Mouse (Mus musculus) limb, embryonic 12.5 days (tissue): ENCODE data around the gene Olfr785. TPM values are rescaled to one million over a fixed set of nuclear protein-coding genes. Genes with fewer than 3 reads are reported as not detected.
"Not testable (repeated sequence)": the region's sequence is repeated elsewhere in the genome, so short reads cannot be mapped to it uniquely, and the experiment has no call there.

Experiments
- ATAC-seq: fragments of 200-750 bp; cut with Nextera tagmentation; 2 replicates; pipeline ENCODE4 v1.8.0; 2017; ENCODE audit warnings: low read depth, moderate TSS enrichment; ENCODE audit not compliant: insufficient number of reproducible peaks, insufficient read depth, low FRiP score, low TSS enrichment
- H3K27ac ChIP-seq: fragments of 300-500 bp; sonication (generic); 2 replicates; pipeline ENCODE4 v1.5.1; 2016; ENCODE audit warnings: mild to moderate bottlenecking, moderate library complexity
- H3K27me3 ChIP-seq: fragments of 300-500 bp; sonication (generic); 2 replicates; pipeline ENCODE4 v1.6.1; 2016; ENCODE audit warnings: mild to moderate bottlenecking, moderate library complexity
- H3K36me3 ChIP-seq: fragments of 300-500 bp; sonication (generic); 2 replicates; pipeline ENCODE4 v1.6.1; 2016; ENCODE audit warnings: mild to moderate bottlenecking, moderate library complexity
- H3K4me1 ChIP-seq: fragments of 300-500 bp; sonication (generic); replicated peaks from 2 replicates; pipeline ENCODE4 v1.6.1; 2016
- H3K4me2 ChIP-seq: fragments of 300-500 bp; sonication (generic); 2 replicates; pipeline ENCODE4 v1.6.1; 2016; ENCODE audit warnings: mild to moderate bottlenecking, moderate library complexity
- H3K4me3 ChIP-seq: fragments of 300-500 bp; sonication (generic); replicated peaks from 2 replicates; pipeline ENCODE4 v1.5.1; 2016; ENCODE audit warnings: mild to moderate bottlenecking
- H3K9ac ChIP-seq: fragments of 300-500 bp; sonication (generic); replicated peaks from 2 replicates; pipeline ENCODE4 v1.6.1; 2016; ENCODE audit warnings: mild to moderate bottlenecking, moderate library complexity
- H3K9me3 ChIP-seq: fragments of 300-500 bp; sonication (generic); 2 replicates; pipeline ENCODE4 v1.6.1; 2016; ENCODE audit warnings: mild to moderate bottlenecking, moderate library complexity
- WGBS: fragments of 180-500 bp; shearing (Covaris S2); methylation state at CpG from one replicate; pipeline ENCODE4 v1.1.7; 2016; 5-methylcytosine and 5-hydroxymethylcytosine counted together
- polyA plus RNA-seq: library from polyadenylated mRNA; unstranded; fragments of >200 nt; fragmentation: Nextera tagmentation; extraction: Ambion mirVana; gene quantifications from 2 replicates; pipeline ENCODE4 v1.2.1, GENCODE M21; 2016

Gene Olfr785
- not detected in 2 replicates for polyA plus RNA-seq

GRCm38 (mm10) chr10:129405126-129405525, at the start of gene Olfr785:
TSS of gene Olfr785 (plus strand) at chr10:129405426.
- Histone ChIP-seq H3K36me3 (no peaks in the 10 kb centered on the region), H3K27me3 (no peaks in the 10 kb centered on the region), H3K9me3 (no peaks in the 10 kb centered on the region), H3K4me2 (no peak within 1 kb of the TSS), H3K27ac (no peak within 1 kb of the TSS), H3K4me1 (no peaks in the 10 kb centered on the region), H3K4me3 (no peak within 1 kb of the TSS), H3K9ac (no peak within 1 kb of the TSS)
- WGBS, result 67% methylated on average over 2 of the region's 2 CpGs
- no peak for ATAC-seq

- H3K27me3 ChIP-seq, H3K4me1 ChIP-seq, H3K27ac ChIP-seq, ATAC-seq, H3K9me3 ChIP-seq, H3K9ac ChIP-seq, H3K4me3 ChIP-seq, H3K36me3 ChIP-seq, H3K4me2 ChIP-seq: not testable (repeated sequence)
- 89% methylated on average over 4 of the region's 4 CpGs for WGBS
These were observed 48.7 kb upstream of the Olfr785 start for GRCm38 (mm10) chr10:129356496-129356895.

DNA sequence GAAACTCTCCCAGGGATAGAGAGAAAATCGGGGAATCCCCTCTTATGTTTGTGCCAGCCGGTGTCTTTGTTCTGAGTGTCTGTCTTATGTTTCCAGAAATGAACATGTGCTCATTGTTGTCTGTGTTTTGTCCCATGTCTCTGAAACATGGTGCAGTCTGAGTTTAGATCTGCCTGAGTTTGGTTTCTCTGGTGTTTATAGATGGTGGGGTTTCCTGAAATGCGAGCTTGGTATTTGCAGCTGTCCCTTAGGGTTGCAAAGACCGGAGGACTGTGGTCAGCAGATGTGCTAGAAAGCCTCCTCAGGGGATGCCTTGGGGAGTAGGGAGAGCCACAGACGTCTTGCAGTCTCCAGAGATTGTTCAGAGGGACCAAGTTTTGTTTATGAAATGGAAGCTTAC, 47.9 kb upstream of the Olfr785 start:
- WGBS, result 70% methylated on average over 5 of the region's 5 CpGs
- H3K4me1 ChIP-seq, result no peaks in the 10 kb centered on the region
- H3K9ac ChIP-seq, result no peak overlapping the region
- no peak overlapping the region for H3K4me3 ChIP-seq
- H3K27me3 ChIP-seq, result no peaks in the 10 kb centered on the region
- no peak overlapping the region for H3K27ac ChIP-seq
- H3K36me3 ChIP-seq, result no peaks in the 10 kb centered on the region
- no peaks in the 10 kb centered on the region for H3K9me3 ChIP-seq
- H3K4me2 ChIP-seq, result no peak overlapping the region
- no peak for ATAC-seq

DNA sequence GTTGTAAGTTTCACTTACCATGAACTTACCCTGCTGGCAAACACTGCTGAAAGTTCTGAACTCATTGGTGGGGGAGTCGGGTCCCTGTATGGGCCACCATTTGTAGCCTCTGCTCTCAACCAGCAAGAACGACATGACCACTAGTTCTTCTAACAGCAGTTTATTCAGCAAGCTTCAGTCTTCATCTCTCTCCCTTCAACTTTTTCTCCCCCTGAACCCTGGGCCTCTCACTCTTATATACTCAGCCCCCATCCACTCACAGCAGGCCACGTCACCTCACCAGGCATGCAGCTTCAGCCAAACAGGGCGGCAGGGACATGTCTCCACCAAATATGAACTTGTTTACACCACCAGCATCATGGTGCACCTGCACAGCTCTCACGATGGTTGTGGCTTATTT, 31.2 kb upstream of the Olfr785 start:
- WGBS, result 88% methylated on average over 5 of the region's 5 CpGs

DNA sequence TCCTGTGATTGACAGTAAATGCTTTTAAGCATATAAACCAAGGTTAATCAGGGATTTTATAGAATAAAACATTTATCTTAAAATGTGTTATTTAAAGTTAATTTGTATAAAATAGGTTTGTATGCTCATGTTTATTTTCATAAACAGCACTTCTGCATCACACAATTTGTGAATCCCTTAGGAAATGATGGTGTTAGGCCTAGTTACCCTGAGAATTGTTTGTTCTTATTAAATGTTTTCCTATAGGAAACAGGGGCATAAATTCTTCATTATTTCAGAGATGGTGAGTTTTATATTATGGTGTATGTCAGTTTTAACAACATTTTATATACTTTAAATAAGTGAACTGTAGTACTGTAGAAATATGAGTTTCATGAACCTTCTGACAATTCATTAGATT, 21.4 kb upstream of the Olfr785 start, which contains the start of gene Olfr784:
Olfr784 (plus strand) TSS at position 301 of the 400 bp plus-strand sequence.
- Histone ChIP-seq H3K9me3 (no peaks in the 10 kb centered on the region), H3K27me3 (no peaks in the 10 kb centered on the region), H3K27ac (no peak within 1 kb of the TSS), H3K4me3 (no peak within 1 kb of the TSS), H3K4me1 (no peaks in the 10 kb centered on the region), H3K36me3 (no peaks in the 10 kb centered on the region), H3K9ac (no peak within 1 kb of the TSS), H3K4me2 (no peak within 1 kb of the TSS)
- ATAC-seq, result no peak

More for the DNA sequence above, 31.2 kb upstream of the Olfr785 start:
- not testable (repeated sequence) for H3K4me1 ChIP-seq, H3K4me3 ChIP-seq, H3K4me2 ChIP-seq, H3K27ac ChIP-seq, H3K36me3 ChIP-seq, H3K9ac ChIP-seq, H3K9me3 ChIP-seq, ATAC-seq, H3K27me3 ChIP-seq

- ATAC-seq, result no peak
- Histone ChIP-seq H3K9me3 (no peaks in the 10 kb centered on the region), H3K4me3 (no peak overlapping the region), H3K27me3 (no peaks in the 10 kb centered on the region), H3K36me3 (no peaks in the 10 kb centered on the region), H3K9ac (no peak overlapping the region), H3K27ac (no peak overlapping the region), H3K4me2 (no peak overlapping the region), H3K4me1 (no peaks in the 10 kb centered on the region)
- 65% methylated on average over 5 of the region's 5 CpGs for WGBS
These were observed 4.3 kb upstream of the Olfr785 start for GRCm38 (mm10) chr10:129400892-129401291.

- no peaks in the 10 kb centered on the region for H3K4me1 ChIP-seq
- no peak within 1 kb of the TSS for H3K4me2 ChIP-seq
- ATAC-seq, result no peak
- H3K9ac ChIP-seq, result no peak within 1 kb of the TSS
- no peak within 1 kb of the TSS for H3K4me3 ChIP-seq
- no peaks in the 10 kb centered on the region for H3K36me3 ChIP-seq
- no peak within 1 kb of the TSS for H3K27ac ChIP-seq
- H3K27me3 ChIP-seq, result no peaks in the 10 kb centered on the region
- no peaks in the 10 kb centered on the region for H3K9me3 ChIP-seq
These were observed 21.8 kb downstream of the Olfr785 start, which contains the start of gene Olfr786 for GRCm38 (mm10) chr10:129427006-129427405. TSS of gene Olfr786 (plus strand) at chr10:129427306.

Other genes with a start within 250 kb of the Olfr785 start
- not detected in 2 replicates for gene Olfr771, start 240.7 kb upstream of the Olfr785 start, polyA plus RNA-seq
- not detected in 2 replicates for gene Olfr772, start 227.5 kb upstream of the Olfr785 start, polyA plus RNA-seq
- gene Olfr773, start 218.0 kb upstream of the Olfr785 start, polyA plus RNA-seq, result not detected in 2 replicates
- gene Olfr774, start 169.2 kb upstream of the Olfr785 start, polyA plus RNA-seq, result not detected in 2 replicates
- not detected in 2 replicates for gene Olfr775, start 157.0 kb upstream of the Olfr785 start, polyA plus RNA-seq
- not detected in 2 replicates for gene Olfr776, start 146.3 kb upstream of the Olfr785 start, polyA plus RNA-seq
- not detected in 2 replicates for gene Olfr777, start 133.9 kb upstream of the Olfr785 start, polyA plus RNA-seq
- gene Olfr780, start 87.3 kb upstream of the Olfr785 start, polyA plus RNA-seq, result not detected in 2 replicates
- gene Olfr781, start 76.6 kb upstream of the Olfr785 start, polyA plus RNA-seq, result not detected in 2 replicates
- gene Olfr782, start 56.6 kb upstream of the Olfr785 start, polyA plus RNA-seq, result not detected in 2 replicates
- 0.09 TPM in 2 replicates for gene Olfr784, start 21.3 kb upstream of the Olfr785 start, polyA plus RNA-seq
- not detected in 2 replicates for gene Olfr786, start 21.9 kb downstream of the Olfr785 start, polyA plus RNA-seq
- gene Olfr787, start 56.4 kb downstream of the Olfr785 start, polyA plus RNA-seq, result not detected in 2 replicates
- not detected in 2 replicates for gene Olfr788, start 65.6 kb downstream of the Olfr785 start, polyA plus RNA-seq
- not detected in 2 replicates for gene Olfr789, start 79.3 kb downstream of the Olfr785 start, polyA plus RNA-seq
- not detected in 2 replicates for gene Olfr790, start 93.1 kb downstream of the Olfr785 start, polyA plus RNA-seq
- gene Olfr791, start 116.4 kb downstream of the Olfr785 start, polyA plus RNA-seq, result not detected in 2 replicates
- not detected in 2 replicates for gene Olfr792, start 133.7 kb downstream of the Olfr785 start, polyA plus RNA-seq
- gene Olfr794, start 162.2 kb downstream of the Olfr785 start, polyA plus RNA-seq, result not detected in 2 replicates
- gene Olfr796, start 207.1 kb downstream of the Olfr785 start, polyA plus RNA-seq, result not detected in 2 replicates
- gene Olfr798, start 222.5 kb downstream of the Olfr785 start, polyA plus RNA-seq, result not detected in 2 replicates
- gene Olfr799, start 232.1 kb downstream of the Olfr785 start, polyA plus RNA-seq, result not detected in 2 replicates